Mouse (Mus musculus): Measurements from ENCODE around the gene Gm6880.
"Not testable (repeated sequence)": the region's sequence is repeated elsewhere in the genome, so short reads cannot be mapped to it uniquely, and the experiment has no call there.

Gm6880 gene

GRCm38 (mm10) chrX:74481349-74481885, at the start of gene Gm6880:
TSS of gene Gm6880 (minus strand) at chrX:74481399.
- not testable (repeated sequence) for DNase-seq (ENCODE audit: extremely low spot score, low spot score)

GRCm38 (mm10) chrX:74517461-74517860, 36.3 kb upstream of the Gm6880 start:
- DNase-seq (ENCODE audit: extremely low spot score, low spot score) = not testable (repeated sequence)

GRCm38 (mm10) chrX:74497131-74497530, 15.9 kb upstream of the Gm6880 start:
- DNase-seq (ENCODE audit: extremely low spot score, low spot score) = no peak

- DNase-seq (ENCODE audit: extremely low spot score, low spot score) = no peak
Measured at GRCm38 (mm10) chrX:74452773-74453172, 28.4 kb downstream of the Gm6880 start.

GRCm38 (mm10) chrX:74451157-74451912, 29.9 kb downstream of the Gm6880 start:
- no peak for DNase-seq (ENCODE audit: extremely low spot score, low spot score)

All from neural tube, embryonic 10.5 days (tissue).